Mouse (Mus musculus) MEL (cell line): ENCODE results near the gene Zbed3. TPM values are rescaled to one million over a fixed set of nuclear protein-coding genes. Genes with fewer than 3 reads are reported as not detected.

Source experiments
- DNase-seq: peaks from one replicate; pipeline ENCODE4 v3.0.0; 2011; ENCODE audit warnings: low read depth, low spot score
- H3K27ac ChIP-seq: 2 replicates; pipeline ENCODE4 v1.5.1; 2012; ENCODE audit warnings: low read depth, mild to moderate bottlenecking, control low read depth, low read length, moderate library complexity; ENCODE audit not compliant: control insufficient read depth
- H3K27me3 ChIP-seq, 2 experiments: fragments of 150-350 bp in 1 of 2; sonication (generic) in 1 of 2; 2 replicates each; pipeline ENCODE4 v1.6.1; 2012; ENCODE audit warnings: low read length in 2 of 2, mild to moderate bottlenecking in 2 of 2, improper control_type of control experiment in 1 of 2, moderate library complexity in 1 of 2; ENCODE audit not compliant: insufficient read depth in 2 of 2, control insufficient read depth in 1 of 2
- H3K36me3 ChIP-seq, 2 experiments: 2 replicates each; pipeline ENCODE4 v1.6.1; 2012 to 2014; ENCODE audit warnings: low read length in 2 of 2, improper control_type of control experiment in 1 of 2, inconsistent platforms in 1 of 2, mild to moderate bottlenecking in 1 of 2; ENCODE audit not compliant: insufficient read depth in 2 of 2, control insufficient read depth in 1 of 2
- H3K4me1 ChIP-seq, 2 experiments: fragments of 150-350 bp in 1 of 2; sonication (generic) in 1 of 2; 2 replicates each; pipeline ENCODE4 v1.6.1; 2012; ENCODE audit warnings: low read length in 2 of 2, improper control_type of control experiment in 1 of 2, mild to moderate bottlenecking in 1 of 2; ENCODE audit not compliant: insufficient read depth in 2 of 2, control insufficient read depth in 1 of 2
- H3K4me3 ChIP-seq, 2 experiments: fragments of 150-350 bp in 1 of 2; sonication (generic) in 1 of 2; 2 replicates each; pipeline ENCODE4 v1.5.1; 2012; ENCODE audit warnings: low read depth in 2 of 2, low read length in 2 of 2, mild to moderate bottlenecking in 2 of 2, moderate library complexity in 2 of 2, control low read depth in 1 of 2, improper control_type of control experiment in 1 of 2; ENCODE audit not compliant: control insufficient read depth in 1 of 2, insufficient read depth in 1 of 2
- H3K79me2 ChIP-seq: 2 replicates; pipeline ENCODE4 v1.6.1; 2012; ENCODE audit warnings: mild to moderate bottlenecking, low read length, moderate library complexity; ENCODE audit not compliant: control insufficient read depth, poor library complexity, insufficient read depth
- H3K9ac ChIP-seq: 2 replicates; pipeline ENCODE4 v1.6.1; 2012; ENCODE audit warnings: low read depth, mild to moderate bottlenecking, control low read depth, low read length, moderate library complexity; ENCODE audit not compliant: control insufficient read depth, poor library complexity, severe bottlenecking
- H3K9me3 ChIP-seq: fragments of 150-350 bp; sonication (generic); replicated peaks from 2 replicates; pipeline ENCODE4 v1.6.1; 2012; ENCODE audit warnings: mild to moderate bottlenecking, low read length, improper control_type of control experiment, moderate library complexity; ENCODE audit not compliant: insufficient read depth
- BHLHE40 ChIP-seq: IDR thresholded peaks from 2 replicates; pipeline ENCODE4 v1.6.1; 2012; ENCODE audit warnings: low read depth, mild to moderate bottlenecking, inconsistent platforms, low read length, improper control_type of control experiment, borderline replicate concordance
- CHD1 ChIP-seq: IDR thresholded peaks from 2 replicates; pipeline ENCODE4 v1.6.1; 2012; ENCODE audit warnings: low read depth, mild to moderate bottlenecking, inconsistent platforms, low read length, improper control_type of control experiment
- CHD2 ChIP-seq: IDR thresholded peaks from 2 replicates; pipeline ENCODE4 v1.6.1; 2011; ENCODE audit warnings: low read length, improper control_type of control experiment
- CTCF ChIP-seq, 3 experiments: IDR thresholded peaks in 2 of 3; conservative IDR thresholded peaks in 1 of 3; 2 replicates each; pipeline ENCODE4 v1.5.1; 2011 to 2012; ENCODE audit warnings: low read length in 3 of 3, low read depth in 2 of 3, mild to moderate bottlenecking in 2 of 3, improper control_type of control experiment in 1 of 3, inconsistent platforms in 1 of 3, mixed read lengths in 1 of 3, moderate library complexity in 1 of 3; ENCODE audit not compliant: control insufficient read depth in 1 of 3, insufficient read depth in 1 of 3, poor library complexity in 1 of 3, severe bottlenecking in 1 of 3
- E2F4 ChIP-seq: IDR thresholded peaks from 2 replicates; pipeline ENCODE4 v1.6.1; 2011; ENCODE audit warnings: low read depth, low read length, improper control_type of control experiment, borderline replicate concordance
- GABPA ChIP-seq: IDR thresholded peaks from 2 replicates; pipeline ENCODE4 v1.6.1; 2012; ENCODE audit warnings: low read depth, mild to moderate bottlenecking, inconsistent platforms, low read length, improper control_type of control experiment, moderate library complexity
- GATA1 ChIP-seq: IDR thresholded peaks from 2 replicates; pipeline ENCODE4 v1.6.1; 2011; ENCODE audit warnings: low read depth, low read length, improper control_type of control experiment
- HCFC1 ChIP-seq: IDR thresholded peaks from 2 replicates; pipeline ENCODE4 v1.6.1; 2012; ENCODE audit warnings: low read depth, mild to moderate bottlenecking, inconsistent platforms, low read length, improper control_type of control experiment, moderate library complexity
- JUND ChIP-seq: IDR thresholded peaks from 2 replicates; pipeline ENCODE4 v1.6.1; 2011; ENCODE audit warnings: low read depth, mild to moderate bottlenecking, improper control_type of control experiment, low read length
- KAT2A ChIP-seq: conservative IDR thresholded peaks from 2 replicates; pipeline ENCODE4 v1.6.1; 2012; ENCODE audit warnings: low read depth, low read length, improper control_type of control experiment, inconsistent platforms
- MAFK ChIP-seq: IDR thresholded peaks from 2 replicates; pipeline ENCODE4 v1.6.1; 2011; ENCODE audit warnings: low read depth, mild to moderate bottlenecking, low read length, improper control_type of control experiment, borderline replicate concordance
- MAX ChIP-seq: IDR thresholded peaks from 2 replicates; pipeline ENCODE4 v1.6.1; 2011; ENCODE audit warnings: low read length, improper control_type of control experiment
- MEF2A ChIP-seq: IDR thresholded peaks from 2 replicates; pipeline ENCODE4 v1.6.1; 2014; ENCODE audit warnings: low read depth, mild to moderate bottlenecking, inconsistent platforms, low read length, improper control_type of control experiment; ENCODE audit not compliant: poor library complexity, insufficient replicate concordance, severe bottlenecking; ENCODE audit errors: extremely low read depth
- MXI1 ChIP-seq: IDR thresholded peaks from 2 replicates; pipeline ENCODE4 v1.6.1; 2011; ENCODE audit warnings: mild to moderate bottlenecking, low read depth, low read length, improper control_type of control experiment
- MYC ChIP-seq: IDR thresholded peaks from 2 replicates; pipeline ENCODE4 v1.6.1; 2011; ENCODE audit warnings: low read depth, mild to moderate bottlenecking, low read length, improper control_type of control experiment, moderate library complexity
- NRF1 ChIP-seq: IDR thresholded peaks from 2 replicates; pipeline ENCODE4 v1.6.1; 2014; ENCODE audit warnings: low read depth, mild to moderate bottlenecking, inconsistent platforms, low read length, improper control_type of control experiment, moderate library complexity; ENCODE audit not compliant: poor library complexity, insufficient read depth, severe bottlenecking
- POLR2AphosphoS2 ChIP-seq: IDR thresholded peaks from 2 replicates; pipeline ENCODE4 v1.6.1; 2011; ENCODE audit warnings: low read length, improper control_type of control experiment
- POLR2AphosphoS5 ChIP-seq: IDR thresholded peaks from 2 replicates; pipeline ENCODE4 v1.6.1; 2012; ENCODE audit warnings: low read depth, borderline replicate concordance, mild to moderate bottlenecking, inconsistent platforms, low read length, moderate library complexity, mixed read lengths
- SIN3A ChIP-seq: IDR thresholded peaks from 2 replicates; pipeline ENCODE4 v1.6.1; 2012; ENCODE audit warnings: low read length, improper control_type of control experiment, inconsistent platforms
- TAL1 ChIP-seq: IDR thresholded peaks from 2 replicates; pipeline ENCODE4 v1.6.1; 2012; ENCODE audit warnings: mild to moderate bottlenecking, inconsistent platforms, low read length, moderate library complexity, mixed read lengths
- TBP ChIP-seq: IDR thresholded peaks from 2 replicates; pipeline ENCODE4 v1.8.0; 2011; ENCODE audit warnings: low read depth, low read length, improper control_type of control experiment
- TCF12 ChIP-seq: IDR thresholded peaks from 2 replicates; pipeline ENCODE4 v1.6.1; 2014; ENCODE audit warnings: low read depth, mild to moderate bottlenecking, inconsistent platforms, low read length, improper control_type of control experiment, moderate library complexity
- UBTF ChIP-seq: IDR thresholded peaks from 2 replicates; pipeline ENCODE4 v1.6.1; 2012; ENCODE audit warnings: low read depth, mild to moderate bottlenecking, inconsistent platforms, low read length, improper control_type of control experiment, moderate library complexity, borderline replicate concordance; ENCODE audit not compliant: insufficient read depth
- USF1 ChIP-seq: IDR thresholded peaks from 2 replicates; pipeline ENCODE4 v1.6.1; 2014; ENCODE audit warnings: low read depth, mild to moderate bottlenecking, inconsistent platforms, low read length, improper control_type of control experiment, moderate library complexity
- ZKSCAN1 ChIP-seq: IDR thresholded peaks from 2 replicates; pipeline ENCODE4 v1.6.1; 2012; ENCODE audit warnings: low read depth, mild to moderate bottlenecking, inconsistent platforms, low read length, improper control_type of control experiment, moderate library complexity
- ZMIZ1 ChIP-seq: IDR thresholded peaks from 2 replicates; pipeline ENCODE4 v1.6.1; 2012; ENCODE audit warnings: low read depth, mild to moderate bottlenecking, inconsistent platforms, low read length, improper control_type of control experiment, moderate library complexity
- ZNF384 ChIP-seq: IDR thresholded peaks from 2 replicates; pipeline ENCODE4 v1.6.1; 2012; ENCODE audit warnings: low read depth, mild to moderate bottlenecking, inconsistent platforms, low read length, improper control_type of control experiment
- polyA plus RNA-seq, 2 experiments: library from polyadenylated mRNA; stranded (reverse) in 1 of 2; unstranded in 1 of 2; fragments of >175 nt in 1 of 2; fragments of >200 nt in 1 of 2; gene quantifications; 2 replicates each; pipeline versions ENCODE4 v1.2.1 to v1.2.4; 2012; ENCODE audit warnings: low replicate concordance in 2 of 2, low read depth in 1 of 2; ENCODE audit not compliant: insufficient read length in 2 of 2, insufficient read depth in 1 of 2, missing spikeins in 1 of 2
- total RNA-seq: library from RNA; depleted of rRNA; stranded (reverse); fragments of 300-350 nt; gene quantifications from 2 replicates; pipeline ENCODE4 v1.2.3, GENCODE M21; 2012

The Zbed3 gene
- total and polyA plus RNA-seq, 3 experiments: not detected

GRCm38 (mm10) chr13:95299956-95300355 lies 23.5 kb upstream of the Zbed3 start (continued):
- no peak for TF ChIP-seq CTCF (IDR thresholded peaks at IDR 0.05 in 2 of 3, conservative IDR thresholded peaks at IDR 0.05 in 1 of 3; ENCODE audit: control insufficient read depth in 1 of 3, insufficient read depth in 1 of 3, low read depth in 2 of 3, low read length in 3 of 3, poor library complexity in 1 of 3, severe bottlenecking in 1 of 3)
- no peak for TF ChIP-seq TCF12

- Histone ChIP-seq H3K27me3 (no peaks in the 10 kb centered on the region), H3K9ac (no peak overlapping the region), H3K9me3 (no peaks in the 10 kb centered on the region), H3K4me1 (no peaks in the 10 kb centered on the region), H3K27ac (no peak overlapping the region), H3K36me3 (no peaks in the 10 kb centered on the region), H3K79me2 (no peaks in the 10 kb centered on the region), H3K4me3 (no peak overlapping the region)
- TF ChIP-seq ZMIZ1: no peak
- TF ChIP-seq USF1: no peak
- no peak for TF ChIP-seq GATA1
- TF ChIP-seq MYC: no peak
- no peak for TF ChIP-seq TBP
- no peak for TF ChIP-seq HCFC1
- no peak for TF ChIP-seq UBTF
- TF ChIP-seq POLR2AphosphoS2: no peak
- TF ChIP-seq KAT2A: no peak
- TF ChIP-seq ZNF384: no peak
- no peak for TF ChIP-seq MXI1
- no peak for TF ChIP-seq MAX
- no peak for TF ChIP-seq JUND
- no peak for TF ChIP-seq CHD1
- TF ChIP-seq BHLHE40: no peak
- TF ChIP-seq NRF1: no peak
- no peak for TF ChIP-seq SIN3A
- TF ChIP-seq POLR2AphosphoS5: no peak
- no peak for DNase-seq
These were observed 16.8 kb upstream of the Zbed3 start for GRCm38 (mm10) chr13:95306596-95306995.

GRCm38 (mm10) chr13:95307100-95307655 lies 16.2 kb upstream of the Zbed3 start:
- Histone ChIP-seq H3K79me2 (no peaks in the 10 kb centered on the region), H3K9ac (no peak overlapping the region), H3K27ac (no peak overlapping the region), H3K36me3 (no peaks in the 10 kb centered on the region), H3K27me3 (no peaks in the 10 kb centered on the region), H3K9me3 (no peaks in the 10 kb centered on the region), H3K4me1 (no peaks in the 10 kb centered on the region), H3K4me3 (no peak overlapping the region)
- DNase-seq: no peak
- no peak for TF ChIP-seq JUND
- no peak for TF ChIP-seq MAFK
- TF ChIP-seq TAL1: no peak
- no peak for TF ChIP-seq POLR2AphosphoS5
- no peak for TF ChIP-seq E2F4
- TF ChIP-seq MAX: no peak
- no peak for TF ChIP-seq MEF2A
- TF ChIP-seq TBP: no peak
- no peak for TF ChIP-seq MXI1
- no peak for TF ChIP-seq GABPA
- no peak for TF ChIP-seq UBTF
- no peak for TF ChIP-seq CHD2
- no peak for TF ChIP-seq BHLHE40
- no peak for TF ChIP-seq GATA1
- no peak for TF ChIP-seq CHD1
- no peak for TF ChIP-seq NRF1
- TF ChIP-seq SIN3A: no peak
- no peak for TF ChIP-seq ZKSCAN1
- no peak for TF ChIP-seq TCF12
